Mouse (Mus musculus) erythroblast, embryonic 14.5 days (primary cell): Measurements from ENCODE around the gene Hist2h2bb.

Experiments
- GATA1 ChIP-seq: IDR thresholded peaks from 2 replicates; pipeline ENCODE4 v1.6.1; 2012; ENCODE audit warnings: low read length, inconsistent platforms, mixed read lengths
- TAL1 ChIP-seq: IDR thresholded peaks from 3 replicates; pipeline ENCODE4 v1.6.1; 2012; ENCODE audit warnings: low read length, inconsistent platforms, mixed read lengths

- TF ChIP-seq GATA1 (no peak), TAL1 (peak; percentile 66)
Observed at GRCm38 (mm10) chr3:96262979-96263550, 6.5 kb upstream of the Hist2h2bb start, which contains the start of gene Hist2h4.
